Mouse (Mus musculus): ENCODE data around the gene Il31.

Gene Il31

DNA sequence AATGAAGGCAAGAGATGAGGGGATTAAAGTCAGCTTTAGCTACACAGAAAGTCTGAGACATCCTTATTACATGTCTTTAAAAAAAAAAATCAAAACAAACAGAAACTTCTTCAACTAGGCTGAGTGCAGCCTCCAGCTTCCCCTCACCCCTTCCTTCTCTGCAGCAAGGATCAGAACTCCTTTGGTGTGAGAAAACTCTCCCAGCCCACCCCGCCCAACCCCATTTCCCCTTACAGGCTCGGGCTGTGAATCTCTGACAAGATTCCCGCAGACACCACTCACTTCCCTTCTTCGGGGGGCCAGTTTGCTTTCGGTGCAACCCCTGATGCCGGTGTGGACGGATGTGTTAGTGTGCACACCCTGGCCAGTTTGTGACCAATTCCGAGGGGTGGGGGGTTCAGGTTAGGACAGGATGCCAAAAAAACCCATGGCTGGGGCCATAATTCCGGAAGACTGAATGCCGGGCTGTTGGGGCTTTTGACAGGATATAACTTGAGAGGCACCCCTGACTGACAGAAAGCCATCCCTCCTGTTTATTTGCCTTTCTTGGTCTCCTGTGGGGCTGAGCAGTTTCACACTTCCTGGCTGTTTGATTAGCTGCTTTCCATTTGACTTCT lies 18.4 kb downstream of the Il31 start:
- DNase-seq: no peak

GRCm38 (mm10) chr5:123464638-123465037 lies 24.7 kb downstream of the Il31 start:
- DNase-seq: no peak

GRCm38 (mm10) chr5:123461420-123461819 lies 27.9 kb downstream of the Il31 start:
- DNase-seq: no peak

GRCm38 (mm10) chr5:123451886-123452285 lies 37.4 kb downstream of the Il31 start:
- DNase-seq: no peak

- DNase-seq: no peak
Measured at GRCm38 (mm10) chr5:123444849-123445334, 44.4 kb downstream of the Il31 start.

DNA sequence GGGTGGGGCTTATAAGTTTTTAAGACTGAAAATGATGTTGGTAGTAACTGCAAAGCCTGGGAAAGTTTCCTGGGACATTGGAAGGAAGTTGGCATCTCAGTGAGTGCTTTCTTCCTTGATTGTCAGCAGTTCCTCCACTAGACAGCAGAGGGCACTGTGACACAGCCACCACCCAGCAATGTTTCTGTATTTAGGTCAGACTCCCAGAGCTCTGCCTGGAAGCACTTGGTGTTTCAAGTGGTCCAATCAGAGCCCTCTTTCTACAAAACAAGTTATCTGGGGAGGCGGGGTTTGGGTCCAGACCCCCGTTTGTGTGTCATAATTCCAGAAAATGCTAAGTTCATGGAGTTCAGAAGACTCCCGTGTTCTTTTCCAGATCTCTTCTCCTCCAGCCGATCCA lies 45.2 kb downstream of the Il31 start:
- DNase-seq: peak; percentile 56 to 79

GRCm38 (mm10) chr5:123442283-123442682 lies 47.0 kb downstream of the Il31 start:
- no peak for DNase-seq

DNA sequence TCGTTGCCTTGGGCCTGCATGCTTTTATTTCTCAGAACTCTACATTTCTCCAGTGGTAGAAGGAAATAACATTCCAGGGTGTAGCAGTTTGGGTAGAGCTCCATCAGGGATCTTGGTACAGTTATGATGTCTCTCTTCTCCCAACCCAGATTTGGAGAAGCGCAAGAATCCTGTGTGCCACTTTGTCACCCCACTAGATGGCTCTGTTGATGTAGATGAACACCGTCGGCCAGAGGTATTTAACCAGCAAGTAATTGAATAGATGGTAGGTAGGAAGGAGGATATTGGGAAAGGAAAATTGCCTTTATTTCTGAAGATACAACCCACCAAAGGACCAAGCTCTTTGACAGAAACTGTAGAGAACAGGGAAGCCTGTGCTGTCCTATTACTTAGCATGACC lies 48.6 kb downstream of the Il31 start:
- no peak for DNase-seq

DNA sequence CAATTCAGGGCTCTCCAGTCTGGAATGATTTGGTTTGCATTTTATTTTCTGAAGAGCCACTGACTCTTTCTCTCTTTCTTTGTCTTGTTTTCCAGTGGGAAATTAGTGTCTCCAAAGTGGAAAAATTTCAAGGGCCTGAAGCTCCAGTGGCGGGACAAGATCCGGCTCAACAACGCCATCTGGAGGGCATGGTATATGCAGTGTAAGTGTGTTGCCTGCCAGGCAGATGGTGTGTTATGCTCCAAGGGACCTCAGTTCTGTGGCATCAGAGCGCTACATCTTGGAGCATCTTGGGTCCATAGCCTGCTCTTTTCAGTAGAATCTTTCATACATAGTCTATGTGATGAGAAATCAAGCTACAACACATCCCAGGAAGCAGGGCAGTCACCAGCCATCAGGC lies 49.3 kb downstream of the Il31 start:
- peak in 1 of 2 experiments; percentile 46 for DNase-seq

DNA sequence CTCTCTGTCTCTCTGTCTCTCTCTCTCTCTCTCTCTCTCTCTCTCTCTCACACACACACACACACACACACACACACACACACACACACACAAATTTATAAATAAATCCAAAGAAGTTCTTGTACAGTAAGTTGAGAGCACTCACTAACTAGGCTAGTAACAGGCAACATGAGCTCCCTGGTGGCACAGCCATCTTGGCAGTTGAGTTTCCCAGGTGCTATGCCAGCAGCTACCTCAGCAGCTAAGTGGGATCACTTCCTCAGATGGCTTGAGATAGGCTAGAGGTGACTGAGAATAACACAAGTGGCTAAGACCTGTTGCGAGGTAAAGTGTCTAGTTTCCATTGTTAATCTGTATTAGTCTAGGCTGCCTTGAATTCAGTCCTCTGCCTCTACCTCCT lies 50.0 kb downstream of the Il31 start:
- DNase-seq: no peak

DNA sequence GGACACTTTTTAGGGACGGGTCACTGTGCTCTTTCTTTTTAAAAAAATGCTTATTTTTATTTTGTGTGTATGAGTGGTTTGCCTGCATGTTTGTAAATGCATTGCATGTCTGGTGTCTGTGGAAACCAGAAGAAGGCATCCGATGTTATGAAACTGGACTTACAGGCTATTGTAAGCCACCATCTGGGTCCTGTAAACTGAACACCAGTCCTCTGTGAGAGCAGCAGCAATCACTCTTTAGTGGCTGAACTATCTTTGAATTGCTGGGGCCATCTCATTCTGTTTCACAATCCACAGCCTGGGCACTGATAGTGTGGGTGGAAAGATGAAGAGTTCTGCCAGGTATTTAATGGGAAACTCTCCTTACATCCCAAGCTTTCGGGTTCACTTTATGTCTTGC lies 50.9 kb downstream of the Il31 start:
- DNase-seq: no peak

- DNase-seq: peak in 1 of 2 experiments; percentile 78
Measured at GRCm38 (mm10) chr5:123436780-123437175, 52.5 kb downstream of the Il31 start.

- peak; percentile 38 to 53 for DNase-seq
Measured at GRCm38 (mm10) chr5:123436071-123436779, 53.1 kb downstream of the Il31 start.

DNA sequence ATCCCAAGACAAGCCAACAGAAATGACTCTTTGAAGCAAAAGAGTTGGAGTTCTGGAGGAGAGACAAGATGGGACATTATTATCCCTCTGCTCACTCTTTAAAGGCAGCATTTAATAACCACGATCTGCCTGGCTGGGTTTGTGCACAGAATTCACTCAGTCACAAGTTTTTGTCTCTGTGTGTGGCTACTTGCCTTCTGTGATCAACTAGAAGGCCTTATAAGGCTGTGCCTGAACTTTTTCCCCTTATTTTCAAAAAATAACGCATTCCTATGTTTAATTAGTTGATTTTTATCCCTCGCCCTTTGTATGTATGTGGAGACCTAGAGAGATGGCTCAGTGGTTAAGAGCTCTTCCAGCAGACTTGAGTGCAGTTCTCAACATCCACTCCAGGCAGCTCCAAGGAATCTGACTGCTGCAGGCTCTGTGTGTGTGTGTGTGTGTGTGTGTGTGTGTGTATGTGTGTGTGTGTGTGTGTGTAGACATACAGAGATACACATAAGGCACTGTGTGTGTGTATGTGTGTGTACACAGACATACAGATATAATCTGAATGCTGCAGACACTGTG lies 56.9 kb downstream of the Il31 start:
- DNase-seq: no peak

DNA sequence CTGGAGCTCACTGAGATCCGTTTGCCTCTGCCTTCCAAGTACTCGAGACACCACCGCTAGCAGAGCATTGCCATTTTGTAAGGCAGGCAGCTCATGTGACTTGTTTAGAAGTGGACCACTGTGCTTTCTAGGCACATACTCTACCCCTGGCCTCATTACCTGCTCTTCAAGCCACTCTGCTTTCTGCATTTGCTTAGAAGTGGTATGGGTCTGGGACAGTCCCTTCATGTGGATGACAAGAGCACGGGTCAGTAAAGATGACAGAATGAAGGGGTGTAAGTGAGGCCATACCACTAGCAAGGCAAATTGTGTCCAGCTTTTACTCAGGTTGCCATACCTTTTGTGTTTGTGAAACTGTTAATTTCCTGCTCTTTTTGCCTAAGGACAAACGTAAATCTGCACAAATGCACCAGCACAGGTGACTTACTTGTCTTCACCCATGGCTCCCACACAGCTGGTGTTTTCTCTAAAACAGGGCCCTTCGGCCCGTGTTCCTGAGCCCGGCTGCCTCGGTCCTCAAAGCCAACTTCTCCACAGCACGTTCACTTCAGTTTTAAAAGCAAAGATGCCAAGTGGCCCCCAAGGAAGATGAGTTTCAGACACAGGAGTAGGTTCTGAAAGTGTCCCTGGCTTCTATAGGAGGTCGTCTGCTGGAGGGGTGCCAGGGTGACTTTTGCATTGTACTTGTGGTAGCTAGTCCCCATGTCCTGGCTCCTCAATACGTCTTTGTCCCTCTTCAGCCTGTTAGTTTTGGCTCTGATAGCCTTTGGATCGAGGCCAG lies 57.6 kb downstream of the Il31 start:
- DNase-seq: peak; percentile 78 to 81
